Mouse (Mus musculus): ENCODE results near the gene Ubr3. TPM values are rescaled to one million over a fixed set of nuclear protein-coding genes. Genes with fewer than 3 reads are reported as not detected.

The Ubr3 gene
- total and polyA plus RNA-seq, 3 experiments = 18.7 to 83.3 (median 75.7) TPM

- DNase-seq = no peak
Observed at GRCm38 (mm10) chr2:70034895-70035294, 137.8 kb downstream of the Ubr3 start.

GRCm38 (mm10) chr2:70035358-70035757, 138.3 kb downstream of the Ubr3 start:
- DNase-seq = no peak

GRCm38 (mm10) chr2:70037221-70037620, 140.2 kb downstream of the Ubr3 start:
- no peak for DNase-seq

- no peak for DNase-seq
Observed at GRCm38 (mm10) chr2:70038752-70039151, 141.7 kb downstream of the Ubr3 start, which contains the start of gene Myo3b. TSS of gene Myo3b (plus strand) at chr2:70039126.

GRCm38 (mm10) chr2:70044466-70044865, 147.4 kb downstream of the Ubr3 start:
- DNase-seq = no peak

- DNase-seq = no peak
Observed at GRCm38 (mm10) chr2:70047868-70048267, 150.8 kb downstream of the Ubr3 start.

- DNase-seq = no peak
Observed at GRCm38 (mm10) chr2:70053803-70054202, 156.8 kb downstream of the Ubr3 start.

GRCm38 (mm10) chr2:70058201-70058600, 161.2 kb downstream of the Ubr3 start:
- no peak for DNase-seq

GRCm38 (mm10) chr2:70060359-70061345, 163.6 kb downstream of the Ubr3 start:
- no peak for DNase-seq

GRCm38 (mm10) chr2:70065116-70065515, 168.1 kb downstream of the Ubr3 start:
- DNase-seq = no peak

GRCm38 (mm10) chr2:70065729-70066300, 168.8 kb downstream of the Ubr3 start:
- no peak for DNase-seq

GRCm38 (mm10) chr2:70066338-70067022, 169.4 kb downstream of the Ubr3 start:
- no peak for DNase-seq

GRCm38 (mm10) chr2:70069861-70070260, 172.8 kb downstream of the Ubr3 start:
- DNase-seq = no peak

Other genes with a start within 250 kb of the Ubr3 start
- gene Klhl41, start 227.1 kb upstream of the Ubr3 start, total RNA-seq (2021) = under 1 TPM; 0.35 TPM
- 0.04 TPM in 1 of 2 replicates, not detected in the other for gene Klhl41, start 227.1 kb upstream of the Ubr3 start, polyA plus RNA-seq (2012; rRNA removed)
- 10 to 100 TPM; 20.1 to 28.2 TPM for gene Fastkd1, start 183.7 kb upstream of the Ubr3 start, total RNA-seq (2021)
- 3.3 and 3.7 TPM in 2 replicates for gene Fastkd1, start 183.7 kb upstream of the Ubr3 start, polyA plus RNA-seq (2012; rRNA removed)
- 10 to 100 TPM; 48.9 to 61.8 TPM for gene Ppig, start 174.7 kb upstream of the Ubr3 start, total RNA-seq (2021)
- gene Ppig, start 174.7 kb upstream of the Ubr3 start, polyA plus RNA-seq (2012; rRNA removed) = 0.40 and 0.71 TPM in 2 replicates
- gene Ccdc173, start 107.7 kb upstream of the Ubr3 start, total RNA-seq (2021) = 1 to 10 TPM; 1.3 to 2.0 TPM
- gene Ccdc173, start 107.7 kb upstream of the Ubr3 start, polyA plus RNA-seq (2012; rRNA removed) = not detected in 2 replicates
- gene Phospho2, start 107.6 kb upstream of the Ubr3 start, total RNA-seq (2021) = 10 to 100 TPM; 22.9 to 25.3 TPM
- gene Phospho2, start 107.6 kb upstream of the Ubr3 start, polyA plus RNA-seq (2012; rRNA removed) = 147 and 150 TPM in 2 replicates
- 10 to 100 TPM in 1 of 2 experiments, 1 to 10 TPM in 1; 5.3 to 14.1 TPM for gene Klhl23, start 75.3 kb upstream of the Ubr3 start, total RNA-seq (2021)
- 1.3 and 1.7 TPM in 2 replicates for gene Klhl23, start 75.3 kb upstream of the Ubr3 start, polyA plus RNA-seq (2012; rRNA removed)
- gene Ssb, start 35.7 kb upstream of the Ubr3 start, total RNA-seq (2021) = 100 to 1,000 TPM; 162 to 194 TPM
- gene Ssb, start 35.7 kb upstream of the Ubr3 start, polyA plus RNA-seq (2012; rRNA removed) = 0.07 and 0.35 TPM in 2 replicates
- 10 to 100 TPM; 16.2 to 20.4 TPM for gene Mettl5, start 11.6 kb upstream of the Ubr3 start, total RNA-seq (2021)
- 16.6 and 17.2 TPM in 2 replicates for gene Mettl5, start 11.6 kb upstream of the Ubr3 start, polyA plus RNA-seq (2012; rRNA removed)
- gene Myo3b, start 141.9 kb downstream of the Ubr3 start, total RNA-seq (2021) = not detected
- gene Myo3b, start 141.9 kb downstream of the Ubr3 start, polyA plus RNA-seq (2012; rRNA removed) = 0.02 TPM in 1 of 2 replicates, not detected in the other

All from adrenal gland, adult 2 months (tissue).